Mouse (Mus musculus): Measurements from ENCODE around the gene Bcar1. TPM values are rescaled to one million over a fixed set of nuclear protein-coding genes. Genes with fewer than 3 reads are reported as not detected.

Gene Bcar1
- polyA plus RNA-seq, 1 experiment, result not detected

DNA sequence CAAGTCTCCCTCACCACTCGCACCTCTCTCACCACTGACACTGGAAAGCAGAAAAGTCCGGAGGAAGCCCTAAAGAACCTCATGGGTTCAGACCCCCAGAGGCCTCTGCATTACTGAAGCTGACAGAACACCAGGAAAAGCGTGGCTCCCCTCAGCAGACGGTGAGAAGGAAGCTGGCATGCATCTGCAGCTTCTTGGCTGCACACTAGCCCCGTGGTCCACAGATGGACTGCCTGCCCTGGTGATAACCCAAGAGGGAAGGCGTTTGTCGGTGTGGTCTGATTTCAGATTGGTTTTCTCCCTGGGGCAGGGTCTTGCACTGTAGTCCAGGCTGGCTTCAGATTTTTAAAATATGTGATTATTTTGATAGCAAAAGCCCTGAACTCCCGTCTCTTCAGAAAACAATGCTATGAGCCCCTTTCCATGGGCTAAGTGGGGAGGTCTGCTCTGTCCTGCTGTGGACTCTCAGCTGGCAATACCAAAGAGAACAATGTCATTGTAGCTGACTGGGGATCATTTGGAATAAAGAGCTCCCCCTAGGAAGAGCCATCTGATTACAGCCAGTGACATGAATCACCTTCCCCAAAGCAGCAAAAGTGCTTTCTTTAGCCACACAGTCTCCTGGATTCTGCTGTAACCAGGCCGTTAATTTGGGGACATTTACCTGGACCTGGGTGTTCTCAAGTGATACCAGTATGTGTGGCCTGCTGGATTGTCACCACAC, 39.2 kb upstream of the Bcar1 start:
- no peak overlapping the region for H3K27ac ChIP-seq (ENCODE audit: insufficient read depth, low read depth, low read length)
- H3K4me1 ChIP-seq (ENCODE audit: control insufficient read depth, insufficient read depth, low read length), result no peaks in the 10 kb centered on the region; the same call in 1 of the 2 replicates
- TF ChIP-seq POLR2A (IDR thresholded peaks at IDR 0.05; ENCODE audit: insufficient read depth, low read depth, low read length) (no peak), CTCF (IDR thresholded peaks at IDR 0.05; ENCODE audit: insufficient read depth, low read depth, low read length) (no peak)
- H3K4me3 ChIP-seq (ENCODE audit: insufficient read depth, low read depth, low read length), result no peak overlapping the region
- 86% methylated on average over 9 of the region's 9 CpGs for WGBS

GRCm38 (mm10) chr8:111782161-111782560, 38.6 kb upstream of the Bcar1 start:
- TF ChIP-seq CTCF (IDR thresholded peaks at IDR 0.05; ENCODE audit: insufficient read depth, low read depth, low read length) (no peak), POLR2A (IDR thresholded peaks at IDR 0.05; ENCODE audit: insufficient read depth, low read depth, low read length) (no peak)
- 89% methylated on average over 2 of the region's 2 CpGs for WGBS
- no peaks in the 10 kb centered on the region; the same call in 1 of the 2 replicates for H3K4me1 ChIP-seq (ENCODE audit: control insufficient read depth, insufficient read depth, low read length)
- H3K27ac ChIP-seq (ENCODE audit: insufficient read depth, low read depth, low read length), result no peak overlapping the region
- H3K4me3 ChIP-seq (ENCODE audit: insufficient read depth, low read depth, low read length), result no peak overlapping the region

DNA sequence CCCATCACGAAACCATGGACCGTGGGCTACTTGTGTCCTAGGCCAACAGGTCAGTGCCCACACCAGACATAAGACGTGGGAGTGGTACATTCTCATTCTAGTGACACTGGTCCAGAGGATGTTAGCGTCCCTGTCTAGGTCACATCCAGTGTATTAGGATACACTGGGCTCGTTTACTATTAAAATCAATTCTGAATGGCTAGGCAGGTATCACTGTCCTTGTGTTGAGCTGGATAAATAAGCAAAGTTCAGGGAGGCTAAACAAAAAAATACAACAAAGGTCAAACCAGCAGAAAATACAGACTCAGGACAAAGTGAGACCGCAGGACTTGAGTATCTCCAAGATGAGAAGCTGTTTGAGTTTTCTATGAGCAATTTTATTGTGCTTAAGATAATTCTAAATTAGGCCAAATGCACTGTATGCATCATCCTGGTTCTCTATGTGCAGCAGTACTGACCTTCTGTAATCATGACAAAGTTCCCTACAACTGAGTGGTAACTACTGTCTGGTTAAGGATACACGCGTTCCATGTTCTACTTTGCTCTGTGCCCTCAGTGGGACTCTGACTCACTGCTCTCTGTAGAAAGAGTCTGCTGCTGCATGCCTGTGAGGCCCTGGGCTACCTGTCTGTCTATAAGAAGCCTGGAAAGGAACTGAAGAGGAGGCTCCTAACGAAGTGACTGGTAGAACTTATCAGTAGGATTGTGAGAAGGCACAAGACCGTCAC, 37.3 kb upstream of the Bcar1 start:
- no peak for TF ChIP-seq POLR2A (IDR thresholded peaks at IDR 0.05; ENCODE audit: insufficient read depth, low read depth, low read length)
- TF ChIP-seq CTCF (IDR thresholded peaks at IDR 0.05; ENCODE audit: insufficient read depth, low read depth, low read length), result no peak
- Histone ChIP-seq H3K27ac (ENCODE audit: insufficient read depth, low read depth, low read length) (no peak overlapping the region), H3K4me3 (ENCODE audit: insufficient read depth, low read depth, low read length) (no peak overlapping the region), H3K4me1 (ENCODE audit: control insufficient read depth, insufficient read depth, low read length) (no peaks in the 10 kb centered on the region)
- 95% methylated on average over 10 of the region's 10 CpGs for WGBS

DNA sequence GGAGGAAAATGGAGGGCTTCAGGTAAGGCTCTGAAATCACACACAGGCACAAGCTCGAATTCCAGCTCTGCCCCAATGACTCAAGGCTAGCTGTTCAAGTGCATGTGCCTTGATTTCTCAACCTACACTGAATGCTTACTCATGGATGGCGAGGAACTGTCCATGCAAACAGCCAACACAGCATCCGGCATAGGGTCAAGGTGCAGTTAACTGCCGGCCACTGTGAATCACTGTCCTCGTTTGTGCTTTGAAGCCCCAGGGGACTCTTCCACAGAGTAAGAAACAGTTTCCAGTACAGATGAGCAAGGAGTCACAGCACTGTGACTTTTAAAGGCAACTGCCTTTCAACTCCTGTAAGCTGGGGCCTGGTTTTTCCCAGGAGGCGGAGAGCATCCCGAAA, 36.1 kb upstream of the Bcar1 start:
- 91% methylated on average over 7 of the region's 7 CpGs for WGBS

DNA sequence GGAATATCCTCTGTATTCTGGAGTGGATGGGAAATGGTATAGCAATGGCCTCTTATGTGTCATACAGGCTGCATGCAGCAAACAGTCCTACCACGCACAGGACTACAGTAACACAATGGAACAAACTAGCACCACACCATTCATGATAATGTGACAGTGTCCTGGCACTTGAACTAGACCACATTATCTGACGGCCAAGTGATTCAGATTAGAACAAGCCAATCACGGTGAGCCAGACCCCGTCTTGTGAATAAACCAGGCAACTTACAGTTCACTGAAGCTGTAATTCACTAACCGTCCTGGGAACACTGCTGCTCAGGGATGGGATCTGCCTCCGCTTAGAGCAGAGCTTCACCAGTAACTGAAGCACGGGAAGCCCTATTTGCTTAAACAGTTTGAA, 35.2 kb upstream of the Bcar1 start:
- no peak overlapping the region for H3K4me3 ChIP-seq (ENCODE audit: insufficient read depth, low read depth, low read length)
- WGBS, result 81% methylated on average over 7 of the region's 7 CpGs
- no peak overlapping the region for H3K27ac ChIP-seq (ENCODE audit: insufficient read depth, low read depth, low read length)
- TF ChIP-seq POLR2A (IDR thresholded peaks at IDR 0.05; ENCODE audit: insufficient read depth, low read depth, low read length), result no peak
- TF ChIP-seq CTCF (IDR thresholded peaks at IDR 0.05; ENCODE audit: insufficient read depth, low read depth, low read length), result no peak
- H3K4me1 ChIP-seq (ENCODE audit: control insufficient read depth, insufficient read depth, low read length), result no peaks in the 10 kb centered on the region

More for the DNA sequence above, 36.1 kb upstream of the Bcar1 start:
- no peak overlapping the region for H3K4me3 ChIP-seq (ENCODE audit: insufficient read depth, low read depth, low read length)
- no peaks in the 10 kb centered on the region for H3K4me1 ChIP-seq (ENCODE audit: control insufficient read depth, insufficient read depth, low read length)
- no peak overlapping the region for H3K27ac ChIP-seq (ENCODE audit: insufficient read depth, low read depth, low read length)
- TF ChIP-seq CTCF (IDR thresholded peaks at IDR 0.05; ENCODE audit: insufficient read depth, low read depth, low read length), result no peak
- no peak for TF ChIP-seq POLR2A (IDR thresholded peaks at IDR 0.05; ENCODE audit: insufficient read depth, low read depth, low read length)

- WGBS, result 99% methylated on average over 4 of the region's 4 CpGs
- H3K4me1 ChIP-seq (ENCODE audit: control insufficient read depth, insufficient read depth, low read length), result no peaks in the 10 kb centered on the region
- TF ChIP-seq CTCF (IDR thresholded peaks at IDR 0.05; ENCODE audit: insufficient read depth, low read depth, low read length) (no peak), POLR2A (IDR thresholded peaks at IDR 0.05; ENCODE audit: insufficient read depth, low read depth, low read length) (no peak)
- no peak overlapping the region for H3K27ac ChIP-seq (ENCODE audit: insufficient read depth, low read depth, low read length)
- H3K4me3 ChIP-seq (ENCODE audit: insufficient read depth, low read depth, low read length), result no peak overlapping the region
Observed at GRCm38 (mm10) chr8:111776492-111776891, 32.9 kb upstream of the Bcar1 start.

GRCm38 (mm10) chr8:111775766-111776165, 32.2 kb upstream of the Bcar1 start:
- Histone ChIP-seq H3K4me3 (ENCODE audit: insufficient read depth, low read depth, low read length) (no peak overlapping the region), H3K4me1 (ENCODE audit: control insufficient read depth, insufficient read depth, low read length) (no peaks in the 10 kb centered on the region), H3K27ac (ENCODE audit: insufficient read depth, low read depth, low read length) (no peak overlapping the region)
- TF ChIP-seq CTCF (IDR thresholded peaks at IDR 0.05; ENCODE audit: insufficient read depth, low read depth, low read length), result no peak
- TF ChIP-seq POLR2A (IDR thresholded peaks at IDR 0.05; ENCODE audit: insufficient read depth, low read depth, low read length), result no peak
- WGBS, result 98% methylated on average over 6 of the region's 6 CpGs

GRCm38 (mm10) chr8:111773476-111773875, 29.9 kb upstream of the Bcar1 start:
- no peak for TF ChIP-seq POLR2A (IDR thresholded peaks at IDR 0.05; ENCODE audit: insufficient read depth, low read depth, low read length)
- TF ChIP-seq CTCF (IDR thresholded peaks at IDR 0.05; ENCODE audit: insufficient read depth, low read depth, low read length), result no peak
- 98% methylated on average over 5 of the region's 5 CpGs for WGBS

DNA sequence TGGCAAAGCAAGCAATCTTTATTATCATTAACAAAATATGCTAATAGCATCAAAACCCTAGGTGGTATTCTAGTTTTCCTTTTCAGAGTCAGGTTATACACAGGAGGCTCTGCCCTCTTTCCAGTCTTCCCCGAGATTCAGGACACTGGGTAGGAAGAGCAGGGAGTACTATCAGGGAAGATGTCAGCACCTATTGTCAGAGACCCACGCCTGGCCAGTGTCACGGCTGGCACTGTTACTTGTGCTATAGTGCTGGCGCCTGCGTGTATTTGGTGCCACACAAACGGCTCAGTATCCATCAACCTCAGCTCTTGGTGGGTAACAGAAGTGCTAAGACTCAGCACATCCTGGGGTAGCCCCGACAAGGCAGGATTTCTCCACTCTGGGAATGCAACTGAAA, 29.4 kb upstream of the Bcar1 start:
- no peak overlapping the region for H3K4me3 ChIP-seq (ENCODE audit: insufficient read depth, low read depth, low read length)
- peaks cover 5% of the 10 kb centered on the region for H3K4me1 ChIP-seq (ENCODE audit: control insufficient read depth, insufficient read depth, low read length)
- 96% methylated on average over 7 of the region's 7 CpGs for WGBS
- H3K27ac ChIP-seq (ENCODE audit: insufficient read depth, low read depth, low read length), result no peak overlapping the region
- no peak for TF ChIP-seq CTCF (IDR thresholded peaks at IDR 0.05; ENCODE audit: insufficient read depth, low read depth, low read length)
- TF ChIP-seq POLR2A (IDR thresholded peaks at IDR 0.05; ENCODE audit: insufficient read depth, low read depth, low read length), result no peak

More at GRCm38 (mm10) chr8:111773476-111773875, 29.9 kb upstream of the Bcar1 start:
- Histone ChIP-seq H3K4me3 (ENCODE audit: insufficient read depth, low read depth, low read length) (no peak overlapping the region), H3K4me1 (ENCODE audit: control insufficient read depth, insufficient read depth, low read length) (peaks cover 5% of the 10 kb centered on the region), H3K27ac (ENCODE audit: insufficient read depth, low read depth, low read length) (no peak overlapping the region)

All from olfactory bulb, adult 2 months (tissue).